Mouse (Mus musculus) kidney, postnatal 0 days (tissue): Measurements from ENCODE around the gene Snrpd2. TPM values are rescaled to one million over a fixed set of nuclear protein-coding genes. Genes with fewer than 3 reads are reported as not detected.
"Not testable (repeated sequence)": the region's sequence is repeated elsewhere in the genome, so short reads cannot be mapped to it uniquely, and the experiment has no call there.

Experiments used
- ATAC-seq: fragments of 200-750 bp; cut with Nextera tagmentation; replicated peaks from 2 replicates; pipeline ENCODE4 v1.8.0; 2017; ENCODE audit warnings: low read depth, moderate number of reproducible peaks, moderate TSS enrichment, moderate library complexity; ENCODE audit not compliant: low FRiP score
- DNase-seq: peaks from one replicate; pipeline ENCODE4 v3.0.0-alpha.2; 2016; ENCODE audit warnings: low spot score
- H3K27ac ChIP-seq: fragments of 300-500 bp; sonication (generic); 2 replicates; pipeline ENCODE4 v1.5.1; 2014; ENCODE audit warnings: mild to moderate bottlenecking
- H3K27me3 ChIP-seq: fragments of 300-500 bp; sonication (generic); 2 replicates; pipeline ENCODE4 v1.6.1; 2014; ENCODE audit warnings: low read length, mixed read lengths; ENCODE audit not compliant: insufficient read depth
- H3K36me3 ChIP-seq: fragments of 300-500 bp; sonication (generic); 2 replicates; pipeline ENCODE4 v1.6.1; 2014; ENCODE audit warnings: low read length, mixed read lengths; ENCODE audit not compliant: insufficient read depth
- H3K4me1 ChIP-seq: fragments of 300-500 bp; sonication (generic); replicated peaks from 2 replicates; pipeline ENCODE4 v1.6.1; 2014; ENCODE audit warnings: antibody characterized with exemption, low read length, mixed read lengths; ENCODE audit not compliant: insufficient read depth
- H3K4me2 ChIP-seq: fragments of 300-500 bp; sonication (generic); 2 replicates; pipeline ENCODE4 v1.6.1; 2014; ENCODE audit warnings: mild to moderate bottlenecking, low read length, moderate library complexity, mixed read lengths
- H3K4me3 ChIP-seq: fragments of 300-500 bp; sonication (generic); replicated peaks from 2 replicates; pipeline ENCODE4 v1.5.1; 2014; ENCODE audit warnings: low read depth, low read length
- H3K9ac ChIP-seq: fragments of 300-500 bp; sonication (generic); 2 replicates; pipeline ENCODE4 v1.6.1; 2014; ENCODE audit warnings: low read depth, low read length
- H3K9me3 ChIP-seq: fragments of 300-500 bp; sonication (generic); replicated peaks from 2 replicates; pipeline ENCODE4 v1.6.1; 2016; ENCODE audit warnings: low read length, inconsistent platforms, mixed read lengths
- CTCF ChIP-seq: IDR thresholded peaks from 2 replicates; pipeline ENCODE4 v1.5.1; 2016; ENCODE audit warnings: antibody characterized with exemption, low read depth, mild to moderate bottlenecking, moderate library complexity
- WGBS: fragments of 180-500 bp; shearing (Covaris S2); extraction: QIAGEN DNeasy Blood & Tissue Kit; methylation state at CpG from one replicate; pipeline ENCODE4 v1.1.7; 2014; 5-methylcytosine and 5-hydroxymethylcytosine counted together
- polyA plus RNA-seq: library from polyadenylated mRNA; unstranded; fragments of >200 nt; fragmentation: Nextera tagmentation; extraction: Ambion mirVana; gene quantifications from 2 replicates; pipeline ENCODE4 v1.2.1, GENCODE M21; 2015

Snrpd2 gene
- polyA plus RNA-seq, 1 experiment from 2014 or later: 127 TPM

- Histone ChIP-seq H3K27me3 (no peaks in the 10 kb centered on the region), H3K9me3 (no peaks in the 10 kb centered on the region), H3K36me3 (peaks cover 10% of the 10 kb centered on the region; the same call in 1 of the 2 replicates), H3K4me3 (no peak overlapping the region), H3K27ac (no peak overlapping the region), H3K4me2 (no peak overlapping the region), H3K9ac (no peak overlapping the region), H3K4me1 (peaks cover 13% of the 10 kb centered on the region)
- ATAC-seq (no peak), DNase-seq (no peak)
- 93% methylated on average over 10 of the region's 10 CpGs for WGBS
- TF ChIP-seq CTCF: no peak
These were observed 2.7 kb upstream of the Snrpd2 start for GRCm38 (mm10) chr7:19146793-19147192.

- no peak for TF ChIP-seq CTCF
- no peak overlapping the region for H3K4me3 ChIP-seq
- H3K9ac ChIP-seq: no peak overlapping the region
- no peaks in the 10 kb centered on the region for H3K9me3 ChIP-seq
- H3K4me2 ChIP-seq: no peak overlapping the region
- H3K27me3 ChIP-seq: no peaks in the 10 kb centered on the region
- no peak overlapping the region for H3K27ac ChIP-seq
- DNase-seq: peak; percentile 43
- WGBS: 39% methylated on average over 6 of the region's 6 CpGs
- ATAC-seq: no peak
- peaks cover 15% of the 10 kb centered on the region; the same call in 1 of the 2 replicates for H3K36me3 ChIP-seq
- H3K4me1 ChIP-seq: peaks cover 13% of the 10 kb centered on the region
These were observed 2.0 kb upstream of the Snrpd2 start for GRCm38 (mm10) chr7:19147497-19148045.

GRCm38 (mm10) chr7:19148180-19148874, 1.2 kb upstream of the Snrpd2 start:
- Histone ChIP-seq H3K36me3 (peaks cover 22% of the 10 kb centered on the region), H3K9me3 (no peaks in the 10 kb centered on the region), H3K4me3 (peak overlapping the region; percentile 61), H3K27me3 (no peaks in the 10 kb centered on the region), H3K4me2 (peak overlapping the region; percentile 84), H3K9ac (peak overlapping the region; percentile 54), H3K27ac (peak overlapping the region; percentile 48), H3K4me1 (peaks cover 13% of the 10 kb centered on the region)
- TF ChIP-seq CTCF: no peak
- ATAC-seq (no peak), DNase-seq (no peak)
- 13% methylated on average over 20 of the region's 20 CpGs for WGBS

GRCm38 (mm10) chr7:19148875-19149541, 514 bp upstream of the Snrpd2 start, which contains the start of gene Qpctl:
Gene Qpctl (minus strand): TSS chr7:19149291.
- peak within 1 kb of the TSS; percentile 61 for H3K4me3 ChIP-seq
- WGBS: under 1% methylated on average over 43 of the region's 43 CpGs
- peaks cover 13% of the 10 kb centered on the region for H3K4me1 ChIP-seq
- peak; percentile 100 for DNase-seq
- peak within 1 kb of the TSS; percentile 89 for H3K4me2 ChIP-seq
- no peaks in the 10 kb centered on the region for H3K27me3 ChIP-seq
- TF ChIP-seq CTCF: no peak
- peak; percentile 97 for ATAC-seq
- H3K9ac ChIP-seq: peak within 1 kb of the TSS; percentile 58
- peaks cover 29% of the 10 kb centered on the region for H3K36me3 ChIP-seq
- H3K9me3 ChIP-seq: no peaks in the 10 kb centered on the region
- peak within 1 kb of the TSS; percentile 75 for H3K27ac ChIP-seq

GRCm38 (mm10) chr7:19151121-19151520, 1.6 kb downstream of the Snrpd2 start:
- ATAC-seq, H3K9ac ChIP-seq, H3K27me3 ChIP-seq, H3K9me3 ChIP-seq, DNase-seq, H3K27ac ChIP-seq, H3K4me3 ChIP-seq, H3K4me2 ChIP-seq: not testable (repeated sequence)
- 87% methylated on average over 10 of the region's 10 CpGs for WGBS
- Histone ChIP-seq H3K36me3 (peaks cover 35% of the 10 kb centered on the region), H3K4me1 (peaks cover 13% of the 10 kb centered on the region)

GRCm38 (mm10) chr7:19154796-19155195, 5.3 kb downstream of the Snrpd2 start:
- 0 out of 2 replicates have a peak, but pooled peaks cover 5% of the 10 kb centered on the region for H3K27me3 ChIP-seq
- no peak overlapping the region for H3K9ac ChIP-seq
- H3K4me1 ChIP-seq: peaks cover 19% of the 10 kb centered on the region; the same call in 1 of the 2 replicates
- 85% methylated on average over 8 of the region's 8 CpGs for WGBS
- no peak overlapping the region for H3K27ac ChIP-seq
- DNase-seq (no peak), ATAC-seq (no peak)
- H3K36me3 ChIP-seq: peaks cover 29% of the 10 kb centered on the region
- no peak overlapping the region for H3K4me3 ChIP-seq
- H3K9me3 ChIP-seq: no peaks in the 10 kb centered on the region
- H3K4me2 ChIP-seq: no peak overlapping the region
- TF ChIP-seq CTCF: no peak
